Mouse (Mus musculus): ENCODE results near the gene Zfp426.

DNA sequence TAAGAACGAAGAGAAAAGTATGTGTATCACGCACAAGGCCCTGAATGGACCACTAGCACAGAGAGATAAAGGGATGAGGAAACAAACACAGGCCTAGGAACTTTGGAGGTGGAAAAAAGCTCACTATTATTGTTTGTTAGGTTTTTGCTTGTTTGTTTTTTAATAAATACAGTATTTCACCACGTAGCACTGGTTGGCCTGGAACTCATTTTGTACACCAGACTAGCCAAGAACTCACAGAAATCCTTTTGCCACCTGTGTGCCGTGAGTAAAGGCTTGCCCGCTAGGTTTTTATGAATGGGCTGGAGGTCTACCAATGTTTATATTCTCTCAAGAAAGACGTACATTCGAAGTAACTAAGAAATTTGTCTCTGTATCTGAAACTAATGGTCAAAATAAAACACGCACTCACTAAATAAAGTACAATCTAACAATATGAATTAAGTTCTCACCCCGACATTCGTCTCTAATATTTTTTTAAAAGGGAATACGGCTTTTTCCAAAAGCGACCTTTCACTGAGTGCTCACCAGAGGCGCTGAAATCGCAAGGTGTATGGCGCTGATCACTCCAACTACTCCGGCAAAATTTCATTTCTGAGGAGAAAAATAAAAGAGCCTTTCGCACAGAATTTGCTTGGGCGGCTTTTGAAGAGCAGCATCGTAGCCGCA lies 554 bp downstream of the Zfp426 start:
- TF ChIP-seq POLR2A (IDR thresholded peaks at IDR 0.05; ENCODE audit: low read depth, low read length) (no peak), CTCF (IDR thresholded peaks at IDR 0.05; ENCODE audit: extremely low read depth, insufficient read depth, insufficient read length, insufficient replicate concordance) (no peak)

All from spleen, adult 2 months (tissue).